Mouse (Mus musculus): ENCODE results near the gene Scaf11. TPM values are rescaled to one million over a fixed set of nuclear protein-coding genes. Genes with fewer than 3 reads are reported as not detected.

Gene Scaf11
- polyA plus RNA-seq, 1 experiment from 2014 or later, result 101 TPM

DNA sequence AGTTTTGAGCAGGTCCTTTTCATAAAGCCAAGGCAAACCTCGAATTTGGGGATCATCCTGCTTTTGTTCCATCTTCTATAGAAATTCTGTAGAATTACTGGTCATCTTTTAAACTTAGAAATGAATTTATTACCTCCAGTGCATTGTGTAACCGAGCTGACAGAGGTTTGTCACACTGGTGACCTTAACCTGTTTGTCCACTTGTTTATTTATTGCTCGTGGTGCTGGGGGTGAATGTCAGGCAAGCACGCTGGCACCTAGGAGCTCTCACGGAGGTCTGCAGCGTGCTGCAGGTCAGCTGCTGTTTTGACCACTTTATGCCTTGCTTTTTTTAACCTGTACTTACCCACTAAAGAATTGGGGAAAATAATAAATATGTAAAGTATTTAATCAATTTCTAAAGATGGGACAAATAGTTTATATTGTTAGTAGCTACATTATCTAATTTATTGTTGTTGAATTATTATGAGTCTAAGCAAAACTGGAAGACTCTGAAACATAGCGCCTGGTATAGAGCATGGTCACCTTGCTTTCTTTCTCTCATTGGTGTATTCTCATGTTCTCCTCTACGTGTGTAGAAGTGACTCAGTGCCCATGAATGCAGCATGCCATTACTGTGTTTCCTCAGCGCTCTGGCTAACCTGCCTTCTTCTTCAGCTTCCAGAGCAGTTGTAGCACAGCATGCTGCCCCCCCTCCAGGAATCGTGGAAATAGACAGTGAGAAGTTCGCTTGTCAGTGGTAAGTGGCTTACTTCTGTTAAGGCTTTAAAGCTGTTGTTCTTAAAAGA lies 94.3 kb downstream of the Scaf11 start:
- Histone ChIP-seq H3K27ac (ENCODE audit: low read depth, low read length) (no peak overlapping the region), H3K27me3 (ENCODE audit: control insufficient read depth, insufficient read depth, low read length) (no peaks in the 10 kb centered on the region), H3K4me1 (ENCODE audit: control insufficient read depth, insufficient read depth, low read length) (no peaks in the 10 kb centered on the region), H3K9ac (ENCODE audit: low read length) (no peak overlapping the region), H3K4me2 (no peak overlapping the region), H3K36me3 (ENCODE audit: control insufficient read depth, insufficient read depth, low read length) (peaks cover 35% of the 10 kb centered on the region), H3K4me3 (ENCODE audit: low read depth, low read length) (no peak overlapping the region), H3K9me3 (ENCODE audit: control insufficient read depth, low read length) (no peaks in the 10 kb centered on the region)
- 91% methylated on average over 11 of the region's 11 CpGs for WGBS
- DNase-seq (ENCODE audit: low spot score, missing footprints) (no peak), ATAC-seq (ENCODE audit: low FRiP score) (no peak)

GRCm38 (mm10) chr15:96365351-96365750 lies 95.3 kb downstream of the Scaf11 start:
- no peak for DNase-seq (ENCODE audit: low spot score, missing footprints)
- peaks cover 28% of the 10 kb centered on the region for H3K36me3 ChIP-seq (ENCODE audit: control insufficient read depth, insufficient read depth, low read length)
- no peak for ATAC-seq (ENCODE audit: low FRiP score)
- no peak overlapping the region for H3K27ac ChIP-seq (ENCODE audit: low read depth, low read length)
- H3K9ac ChIP-seq (ENCODE audit: low read length), result no peak overlapping the region
- H3K9me3 ChIP-seq (ENCODE audit: control insufficient read depth, low read length), result no peaks in the 10 kb centered on the region
- H3K4me2 ChIP-seq, result no peak overlapping the region
- H3K4me3 ChIP-seq (ENCODE audit: low read depth, low read length), result no peak overlapping the region
- H3K27me3 ChIP-seq (ENCODE audit: control insufficient read depth, insufficient read depth, low read length), result no peaks in the 10 kb centered on the region
- 78% methylated on average over 3 of the region's 3 CpGs for WGBS
- H3K4me1 ChIP-seq (ENCODE audit: control insufficient read depth, insufficient read depth, low read length), result no peaks in the 10 kb centered on the region

Small RNAs within 50 kb of the gene (microRNA-seq; reads per million reads assigned to microRNA genes)
- gene Gm25397, result not detected

Other genes starting within 250 kb of the Scaf11 start
- gene Arid2, start 173.3 kb downstream of the Scaf11 start, polyA plus RNA-seq (2014; fragmentation: Nextera tagmentation; extraction: Ambion mirVana), result 34.8 and 35.5 TPM in 2 replicates
- 109 TPM in 2 replicates for gene Slc38a1, start 182.1 kb upstream of the Scaf11 start, polyA plus RNA-seq (2014; fragmentation: Nextera tagmentation; extraction: Ambion mirVana)
- 211 and 237 TPM in 2 replicates for gene Slc38a2, start 238.9 kb upstream of the Scaf11 start, polyA plus RNA-seq (2014; fragmentation: Nextera tagmentation; extraction: Ambion mirVana)